Mouse (Mus musculus): ENCODE data around the gene Mrpl50.

Gene Mrpl50

DNA sequence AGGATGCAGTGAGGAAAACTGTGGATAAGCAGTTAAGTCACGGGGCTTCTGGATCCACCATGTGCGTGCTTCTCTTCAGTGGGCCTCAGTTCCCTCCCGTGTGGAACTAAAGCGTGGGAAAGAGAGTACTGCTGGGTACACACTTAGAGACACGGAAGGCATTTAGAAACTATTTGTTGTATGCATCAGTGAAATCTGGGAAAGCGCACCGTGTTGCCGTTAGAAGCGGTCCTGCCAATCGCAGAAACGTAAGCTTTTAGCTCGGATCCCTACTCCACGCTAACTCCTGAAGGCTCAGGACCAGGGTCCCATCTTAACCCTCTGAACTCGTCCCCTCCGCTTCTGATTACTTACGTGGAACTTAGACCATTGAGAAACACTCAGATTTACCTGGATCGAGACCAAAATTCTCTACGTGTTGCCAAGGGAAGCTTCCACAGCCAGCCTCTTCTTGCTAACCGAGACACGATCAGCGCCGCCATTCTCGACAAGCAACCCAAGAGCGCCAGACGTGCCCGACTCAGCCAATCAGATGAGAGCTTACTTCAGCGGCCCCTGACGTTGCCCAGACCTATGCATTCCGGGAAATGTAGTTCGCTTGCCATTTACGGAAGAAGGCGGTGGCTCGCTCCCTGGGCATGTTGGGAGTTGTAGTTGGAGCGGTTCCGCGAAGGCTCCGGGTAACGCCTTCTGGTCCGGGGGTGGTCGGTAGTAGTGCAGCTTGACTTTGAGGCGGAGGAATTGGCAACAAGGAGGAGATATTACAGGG lies at the start of gene Mrpl50, which contains the start of gene Zfp189:
TSS of gene Mrpl50 (minus strand) at position 522 of the 769 bp plus-strand sequence.
TSS of gene Zfp189 (plus strand) at position 605 of the 769 bp plus-strand sequence.
- ATAC-seq (ENCODE audit: insufficient number of reproducible peaks, low FRiP score, low TSS enrichment), result peak; percentile 99

DNA sequence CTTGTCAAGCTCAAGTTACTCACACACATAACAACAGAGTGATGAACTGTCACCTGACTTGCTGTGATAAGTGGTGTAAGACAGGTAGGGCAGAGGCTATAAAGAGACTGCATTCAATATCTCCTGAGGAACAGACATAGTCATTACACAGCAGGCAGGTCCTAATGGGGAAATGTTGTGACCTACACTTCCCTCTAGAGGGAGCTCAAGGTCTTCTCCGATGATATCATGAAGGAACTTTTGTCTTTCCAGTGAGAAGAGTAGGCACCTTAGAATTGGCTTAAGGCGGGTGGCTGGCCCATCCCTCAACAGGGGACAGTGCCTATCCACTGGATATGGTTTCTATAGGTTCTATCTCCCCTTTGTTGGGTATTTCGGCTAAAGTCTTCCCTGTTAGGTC lies 46.7 kb upstream of the Mrpl50 start:
- peak; percentile 95 for ATAC-seq (ENCODE audit: insufficient number of reproducible peaks, low FRiP score, low TSS enrichment)

DNA sequence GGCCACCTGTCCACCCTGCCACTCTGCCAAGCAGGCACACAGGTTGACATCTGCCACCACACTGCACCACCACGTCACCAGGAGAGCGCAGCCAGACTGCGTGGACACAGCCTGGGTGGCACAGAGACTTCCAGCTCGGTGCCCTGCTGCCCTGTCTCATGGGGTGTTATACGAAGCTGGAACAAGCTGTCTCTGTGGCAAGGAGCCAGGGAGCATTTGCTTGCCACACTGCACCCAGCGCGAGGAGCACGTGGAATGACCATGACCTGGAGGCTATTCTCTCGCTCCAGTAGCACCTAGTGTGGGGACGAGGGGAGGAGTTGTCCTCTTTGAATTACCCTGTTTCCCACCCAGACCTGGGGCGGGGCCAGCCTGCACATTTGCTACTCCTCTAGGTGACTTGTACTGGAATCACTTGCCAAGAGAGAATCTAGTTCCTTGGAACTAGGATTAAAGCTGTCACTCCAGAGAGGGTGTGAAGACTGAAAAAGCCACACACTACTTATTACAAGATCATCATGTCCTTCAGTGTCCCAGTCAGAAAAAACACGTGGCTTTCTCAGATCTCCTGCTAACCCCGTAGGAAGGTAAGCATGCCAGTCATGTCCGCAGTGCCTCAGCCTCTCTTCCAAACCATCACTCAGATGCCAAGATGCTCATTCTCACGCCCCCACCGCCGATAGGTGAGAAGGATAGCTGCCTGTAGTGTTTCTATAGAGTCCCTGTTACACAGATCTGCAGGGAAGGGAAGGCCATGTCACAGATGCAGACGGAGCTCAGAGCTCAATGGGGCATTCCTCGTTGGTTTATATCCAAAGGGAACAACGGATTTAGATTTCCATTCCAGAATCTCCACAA lies 39.3 kb upstream of the Mrpl50 start:
- peak; percentile 93 for ATAC-seq (ENCODE audit: insufficient number of reproducible peaks, low FRiP score, low TSS enrichment)

DNA sequence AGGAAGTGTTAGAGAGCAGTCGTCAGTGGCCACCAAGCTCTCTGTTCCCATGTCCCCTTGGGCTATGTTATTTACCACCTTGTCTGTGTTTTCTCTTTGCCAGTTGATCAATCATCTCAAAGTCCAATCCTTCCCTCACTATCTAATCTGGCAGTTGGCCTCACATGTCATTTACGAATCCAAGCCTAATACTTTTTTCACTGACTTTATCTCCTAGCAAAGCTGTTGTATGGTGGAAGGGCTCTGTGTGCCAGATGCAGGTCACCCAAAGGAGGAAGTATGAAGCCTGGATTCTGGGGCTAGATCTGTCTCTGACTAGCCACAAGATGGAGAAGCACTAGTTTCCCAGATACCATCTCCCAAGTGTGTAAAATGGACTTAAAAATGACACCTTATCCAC lies 37.3 kb upstream of the Mrpl50 start:
- ATAC-seq (ENCODE audit: insufficient number of reproducible peaks, low FRiP score, low TSS enrichment), result no peak

DNA sequence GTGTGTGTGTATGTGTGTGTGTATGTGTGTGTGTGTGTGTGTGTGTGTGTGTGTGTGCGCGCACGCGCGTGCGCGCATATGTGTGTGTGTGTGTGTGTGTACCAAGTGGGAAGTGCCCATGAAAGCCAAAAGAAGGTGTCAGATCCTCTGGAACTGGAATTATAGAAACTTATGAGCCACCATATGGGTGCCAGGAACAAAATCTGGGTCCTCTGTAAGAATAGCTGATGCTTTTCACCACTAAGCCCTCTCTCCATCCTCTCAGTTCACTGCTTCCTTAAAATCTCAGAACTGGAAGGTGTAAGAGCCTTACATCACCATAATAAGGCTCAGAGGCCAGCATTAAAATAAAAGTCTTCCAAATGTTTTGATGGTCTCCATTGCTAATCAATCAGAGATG lies 36.5 kb upstream of the Mrpl50 start:
- no peak for ATAC-seq (ENCODE audit: insufficient number of reproducible peaks, low FRiP score, low TSS enrichment)

DNA sequence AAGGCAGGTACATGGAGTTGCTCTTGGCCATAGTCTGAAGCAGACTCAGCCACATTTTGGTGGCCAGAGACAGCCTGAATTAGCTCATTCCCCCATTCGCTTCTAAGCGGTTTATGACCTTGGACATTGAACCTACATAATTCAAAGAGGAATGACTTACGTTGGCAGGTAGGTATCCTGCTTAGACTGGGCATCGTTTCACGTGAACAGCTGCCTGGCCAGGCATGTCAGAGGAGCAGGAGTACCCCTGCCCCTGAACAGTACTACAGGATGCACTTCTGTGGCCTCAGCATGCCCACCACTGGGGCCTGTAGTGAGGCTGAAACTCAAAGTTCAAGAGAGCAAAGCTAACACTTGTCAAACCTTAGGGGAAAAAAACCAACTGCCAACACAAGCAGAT lies 32.5 kb upstream of the Mrpl50 start:
- ATAC-seq (ENCODE audit: insufficient number of reproducible peaks, low FRiP score, low TSS enrichment), result no peak

DNA sequence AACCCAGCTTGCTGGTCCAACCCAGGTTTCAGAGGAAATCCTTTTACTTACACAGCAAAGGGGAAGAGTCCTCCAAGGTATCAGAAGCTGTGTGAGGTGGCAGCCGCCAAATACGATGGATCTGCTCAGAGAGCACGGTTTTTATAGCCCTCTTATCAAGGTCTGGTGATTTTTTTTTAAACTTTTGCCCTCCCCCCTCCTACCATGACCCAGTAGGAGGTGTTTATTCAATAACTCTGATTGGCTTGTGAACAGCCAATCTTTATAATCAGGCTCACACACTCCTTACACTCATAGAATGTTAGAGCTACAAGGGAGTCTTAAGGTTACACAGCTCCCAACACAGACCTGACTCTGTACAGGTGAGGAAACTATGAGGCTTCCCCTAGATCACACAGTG lies 28.5 kb upstream of the Mrpl50 start, which contains the start of gene Aldob:
TSS of gene Aldob (minus strand) at position 164 of the 400 bp plus-strand sequence.
- no peak for ATAC-seq (ENCODE audit: insufficient number of reproducible peaks, low FRiP score, low TSS enrichment)

DNA sequence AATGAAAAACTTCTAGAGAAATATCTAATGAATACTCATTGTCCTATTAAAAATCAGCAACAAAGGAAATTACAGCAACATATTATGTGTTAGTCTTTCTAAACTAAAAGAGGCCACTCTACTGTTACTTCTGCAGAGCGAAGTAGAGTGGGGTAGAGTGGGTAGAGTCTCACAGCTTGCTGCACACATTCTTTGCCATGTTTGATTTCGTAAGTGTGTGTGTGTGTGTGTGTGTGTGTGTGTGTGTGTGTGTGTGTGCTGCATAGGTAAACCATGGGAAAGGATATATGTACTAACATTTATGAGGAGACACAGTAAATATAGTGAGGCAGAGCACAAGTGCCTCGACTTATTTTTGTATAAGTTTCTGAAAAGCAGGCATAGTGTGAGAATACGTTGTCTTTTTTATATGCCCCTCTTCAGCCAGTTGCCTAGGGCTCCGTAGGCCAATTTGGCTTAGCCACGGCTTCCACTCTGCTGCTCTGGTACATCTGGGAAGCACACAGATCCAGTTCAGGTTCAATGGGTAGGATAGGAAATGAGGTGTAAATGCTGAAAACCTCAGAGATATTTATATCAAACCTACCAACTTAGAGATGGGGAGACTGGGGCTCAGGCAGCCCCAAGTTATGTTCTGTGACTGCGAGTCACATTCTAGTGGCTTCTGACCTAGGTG lies 26.8 kb upstream of the Mrpl50 start:
- no peak for ATAC-seq (ENCODE audit: insufficient number of reproducible peaks, low FRiP score, low TSS enrichment)

DNA sequence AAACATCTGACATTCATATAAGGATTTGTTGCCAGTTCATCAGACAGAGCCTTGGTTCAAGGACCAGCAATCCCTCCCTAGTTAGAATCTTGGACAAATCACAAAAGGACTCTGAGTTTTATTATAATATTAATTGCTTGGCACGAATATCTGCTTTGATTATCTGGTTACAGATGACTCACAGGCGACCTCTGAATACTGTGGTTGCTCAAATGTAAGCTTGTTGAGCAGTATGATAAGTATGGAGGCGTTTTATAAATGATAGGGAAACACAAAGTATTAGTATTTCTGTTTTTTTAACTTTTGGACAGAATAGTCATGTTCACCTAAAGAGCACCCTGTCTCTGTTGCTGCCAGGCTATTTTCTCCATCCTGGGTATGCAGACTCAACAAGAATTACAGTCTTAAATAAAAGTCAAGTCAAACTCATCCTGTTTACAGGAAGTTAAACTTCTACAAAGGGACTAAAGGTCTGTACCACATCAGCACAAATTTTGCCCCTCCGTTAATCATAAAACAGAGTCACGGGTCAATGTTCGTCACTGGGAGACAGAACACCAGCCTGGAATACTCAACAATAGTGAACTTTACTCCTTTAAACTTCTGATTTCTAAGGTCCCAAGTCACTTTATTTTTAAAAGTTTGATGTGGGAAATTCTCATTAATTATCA lies 26.1 kb upstream of the Mrpl50 start:
- no peak for ATAC-seq (ENCODE audit: insufficient number of reproducible peaks, low FRiP score, low TSS enrichment)

DNA sequence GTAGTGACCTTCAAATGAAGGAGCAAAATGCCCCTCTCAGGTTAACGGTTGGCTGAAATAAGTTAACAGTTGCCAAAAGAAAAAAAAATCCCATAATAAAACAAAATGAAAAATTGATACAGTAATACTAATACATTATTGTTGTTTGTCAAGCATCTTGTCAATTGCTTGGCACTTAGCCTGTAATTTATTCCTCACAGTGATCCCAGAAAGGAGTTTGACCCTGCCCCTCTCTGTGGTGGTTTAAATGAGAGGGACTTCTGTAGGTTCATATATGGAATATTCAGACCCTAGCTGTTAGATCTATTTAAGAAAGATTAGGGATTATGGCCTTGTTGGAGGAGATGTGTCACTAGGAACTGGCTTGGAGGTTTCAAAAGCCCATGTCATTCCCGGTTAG lies 25.1 kb upstream of the Mrpl50 start:
- ATAC-seq (ENCODE audit: insufficient number of reproducible peaks, low FRiP score, low TSS enrichment), result no peak

DNA sequence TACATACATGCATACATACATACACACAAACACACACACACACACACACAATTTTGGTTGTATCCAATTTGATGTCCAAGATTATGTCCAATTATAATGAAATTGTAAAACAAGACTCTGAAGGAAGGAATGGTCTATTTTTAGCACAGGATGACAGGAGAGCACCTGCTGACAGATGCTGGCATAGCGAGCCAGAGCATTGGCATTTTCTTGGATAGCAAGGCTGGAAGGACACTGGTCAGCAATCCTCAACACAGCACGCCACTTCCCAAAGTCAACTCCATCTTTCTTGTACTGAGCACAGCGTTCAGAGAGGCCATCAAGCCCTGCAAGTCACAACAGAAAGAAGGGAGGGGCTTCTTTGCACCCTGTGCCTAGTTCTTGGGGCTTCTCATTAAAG lies 20.1 kb upstream of the Mrpl50 start:
- no peak for ATAC-seq (ENCODE audit: insufficient number of reproducible peaks, low FRiP score, low TSS enrichment)

DNA sequence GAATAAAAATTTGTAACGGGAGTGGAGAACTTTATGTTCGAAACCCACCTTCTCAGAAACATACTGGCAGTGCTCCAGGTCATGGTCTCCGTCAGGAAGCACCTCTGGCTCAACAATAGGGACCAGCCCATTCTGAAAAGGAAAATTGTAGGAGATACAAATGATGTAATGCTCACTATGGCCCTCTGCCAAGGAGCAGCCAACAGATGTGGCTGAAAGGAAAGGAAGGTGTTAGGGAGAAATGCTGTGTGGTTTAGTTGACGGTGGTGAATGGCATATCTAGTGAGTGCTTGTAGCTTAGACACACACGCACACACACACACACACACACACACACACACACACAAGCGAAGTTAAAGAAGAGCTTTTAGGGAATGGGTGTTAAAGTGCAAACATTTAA lies 18.8 kb upstream of the Mrpl50 start:
- no peak for ATAC-seq (ENCODE audit: insufficient number of reproducible peaks, low FRiP score, low TSS enrichment)

DNA sequence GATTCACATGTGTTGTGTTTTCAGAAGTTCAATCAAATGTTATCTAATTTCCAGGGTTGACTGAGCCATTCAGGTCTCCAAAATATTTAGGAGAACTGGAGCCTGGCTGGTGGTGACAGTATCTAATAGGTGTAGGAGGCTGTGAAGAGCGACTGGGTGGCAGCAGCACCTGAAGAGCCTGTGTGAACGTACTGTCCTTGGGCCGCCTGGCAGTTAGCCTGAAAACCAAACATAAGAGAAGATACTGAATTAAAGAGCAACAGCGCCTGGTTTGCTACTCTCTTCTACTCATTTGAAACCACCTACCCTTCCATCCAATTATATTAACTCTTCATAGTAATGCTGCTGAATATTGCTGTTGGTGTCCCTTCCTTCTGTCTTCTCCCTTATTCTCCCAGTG lies 15.8 kb upstream of the Mrpl50 start:
- no peak for ATAC-seq (ENCODE audit: insufficient number of reproducible peaks, low FRiP score, low TSS enrichment)

DNA sequence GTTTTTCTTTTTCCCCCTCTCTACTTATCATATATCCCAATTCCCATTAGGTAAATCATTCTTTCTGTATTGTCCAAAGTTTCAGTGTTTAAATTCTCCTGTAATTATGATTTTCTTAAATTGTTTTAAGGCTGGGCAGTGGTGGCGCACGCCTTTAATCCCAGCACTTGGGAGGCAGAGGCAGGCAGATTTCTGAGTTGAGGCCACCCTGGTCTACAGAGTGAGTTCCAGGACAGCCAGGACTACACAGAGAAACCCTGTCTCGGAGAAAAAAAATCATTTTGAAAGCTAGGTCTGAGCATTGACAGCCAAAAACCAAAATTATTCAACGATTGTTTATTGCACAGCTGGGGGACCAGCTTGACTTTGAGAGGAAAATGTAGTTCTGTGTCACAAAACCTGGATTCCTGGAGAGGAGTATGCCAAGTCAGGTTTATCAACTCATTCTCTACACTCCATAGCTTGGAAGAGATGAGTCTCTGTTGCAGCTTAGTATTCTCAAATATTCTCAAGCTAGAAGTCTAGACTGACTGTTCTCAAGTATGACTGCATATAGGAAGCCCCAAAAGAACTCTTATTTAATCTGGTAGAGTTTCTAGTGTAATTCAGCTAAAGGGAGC lies 14.9 kb upstream of the Mrpl50 start:
- no peak for ATAC-seq (ENCODE audit: insufficient number of reproducible peaks, low FRiP score, low TSS enrichment)

DNA sequence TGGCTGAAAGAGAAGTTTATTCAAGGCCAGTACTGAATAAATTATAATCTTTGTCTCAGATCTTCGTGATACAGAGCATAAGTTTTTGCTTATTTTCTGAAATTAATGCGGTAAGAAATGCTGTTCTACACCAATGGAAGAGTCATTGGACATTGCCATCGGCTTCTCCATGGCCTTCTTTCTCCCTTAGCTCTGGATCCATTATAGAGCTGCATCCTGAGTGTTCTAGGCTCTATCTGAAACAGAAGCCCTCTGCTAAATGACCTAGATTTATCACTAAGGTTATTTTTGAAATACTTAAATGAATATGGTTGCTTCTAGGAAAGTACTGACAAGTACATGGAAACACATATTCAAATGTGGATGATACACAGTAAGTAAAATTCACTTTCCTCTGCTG lies 14.1 kb upstream of the Mrpl50 start:
- ATAC-seq (ENCODE audit: insufficient number of reproducible peaks, low FRiP score, low TSS enrichment), result no peak

DNA sequence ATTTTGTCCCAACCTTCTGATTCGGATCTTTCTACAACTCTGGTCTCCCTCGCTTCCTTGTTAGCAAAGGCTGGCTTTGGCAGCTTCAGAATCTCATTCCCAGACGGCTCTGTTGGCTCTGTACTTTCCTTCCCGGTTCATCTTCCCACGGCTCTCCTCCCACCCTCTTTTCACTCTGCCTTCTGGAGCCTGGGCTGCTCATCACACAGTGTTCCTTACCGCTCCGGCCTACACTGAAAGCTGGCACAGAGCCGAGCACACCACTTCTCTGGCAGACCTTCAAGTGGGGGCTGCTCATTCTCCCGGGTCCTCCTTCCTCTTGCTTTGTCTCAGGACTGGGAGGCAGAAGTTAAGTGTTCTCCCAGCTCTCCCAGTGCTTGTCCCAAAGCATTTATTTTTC lies 1.7 kb upstream of the Mrpl50 start:
- no peak for ATAC-seq (ENCODE audit: insufficient number of reproducible peaks, low FRiP score, low TSS enrichment)

DNA sequence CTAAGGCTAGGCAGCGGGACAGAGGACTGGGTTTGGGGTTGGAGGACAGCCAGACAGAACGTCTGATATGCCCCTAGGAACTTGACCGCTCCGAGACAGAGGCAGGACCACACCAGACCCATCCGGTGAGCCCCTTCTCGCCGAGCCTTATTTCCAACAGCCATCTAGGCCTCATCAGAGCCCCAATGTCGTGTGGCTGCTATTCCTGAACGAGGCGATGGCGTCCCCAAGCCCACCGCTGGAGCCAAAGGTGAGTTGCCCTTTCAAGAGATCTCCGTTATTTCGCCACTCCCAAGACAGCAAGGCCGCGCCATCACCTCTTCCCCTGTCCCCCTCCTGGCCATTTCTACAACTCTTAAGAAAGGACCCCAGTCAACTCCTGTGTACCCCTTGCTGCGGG lies 453 bp upstream of the Mrpl50 start:
- ATAC-seq (ENCODE audit: insufficient number of reproducible peaks, low FRiP score, low TSS enrichment), result peak; percentile 55

DNA sequence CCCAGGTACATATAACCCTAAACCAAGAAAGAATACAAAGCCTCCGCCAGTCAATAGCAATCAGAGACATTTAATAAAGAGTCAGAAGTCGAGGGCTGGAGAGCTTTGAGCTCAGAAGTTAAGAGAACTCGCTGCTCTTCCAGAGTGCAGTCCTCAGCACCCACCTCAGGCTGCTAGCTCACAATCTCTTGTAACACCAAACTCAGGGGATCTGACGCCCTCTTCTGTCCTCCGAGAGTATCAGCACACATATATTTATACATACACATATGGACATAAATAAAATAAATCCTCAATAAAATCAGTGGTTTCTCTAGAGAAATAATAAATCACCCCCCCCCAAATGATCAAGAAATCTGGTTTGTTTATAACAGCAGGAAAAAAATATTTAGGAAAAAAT lies 1.4 kb downstream of the Mrpl50 start:
- ATAC-seq (ENCODE audit: insufficient number of reproducible peaks, low FRiP score, low TSS enrichment), result no peak

DNA sequence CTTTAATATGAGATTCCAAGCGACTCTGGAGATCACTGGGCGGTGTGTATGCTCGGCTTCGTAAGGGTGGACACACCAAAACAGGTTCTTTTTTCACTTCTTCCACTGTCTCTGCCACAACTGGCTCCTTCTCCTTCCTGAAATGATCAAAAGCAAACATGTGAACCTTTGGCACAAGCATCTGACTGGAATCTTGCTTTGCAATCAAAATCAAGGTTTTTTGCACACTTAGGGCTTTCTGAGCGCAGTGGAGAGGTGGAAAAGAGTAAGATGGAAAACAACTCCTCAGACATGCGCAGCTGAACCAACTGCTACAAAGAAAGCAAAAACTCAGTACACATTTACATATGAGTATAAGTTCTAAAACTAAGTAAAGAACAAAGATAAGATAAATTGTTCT lies 6.5 kb downstream of the Mrpl50 start:
- no peak for ATAC-seq (ENCODE audit: insufficient number of reproducible peaks, low FRiP score, low TSS enrichment)

DNA sequence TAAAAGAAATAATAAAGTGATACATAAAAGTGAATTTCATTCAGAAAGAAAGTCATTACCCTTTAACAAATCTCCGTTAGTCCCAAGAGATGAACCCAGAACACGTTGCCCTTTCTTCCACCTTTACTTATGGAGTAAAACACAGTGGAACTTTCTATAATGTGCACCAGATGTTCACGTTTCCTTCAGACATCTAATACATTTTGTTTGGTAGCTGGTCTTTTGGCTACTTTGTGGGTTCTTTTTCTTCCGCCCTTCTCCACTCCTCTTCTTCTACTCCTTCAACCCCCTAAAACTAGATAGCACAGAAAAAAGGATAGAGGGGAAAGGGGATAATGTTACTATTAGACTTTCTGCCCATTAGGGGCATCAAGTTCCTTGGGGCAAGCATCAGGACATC lies 8.3 kb downstream of the Mrpl50 start:
- ATAC-seq (ENCODE audit: insufficient number of reproducible peaks, low FRiP score, low TSS enrichment), result no peak

Measured in cerebellum, adult (tissue).